ENCODE assay signal across 24 mouse cellular contexts in genomic region chr2:81431411-81431810, GRCm38 (mm10).
A peak's percentile ranks its signal among the peaks of the same experiment; 100 is the strongest.
DNase-seq lines count a peak whose midpoint lies in the region; ATAC-seq lines count a peak whose summit lies in the region.
"Had no signal": no experiment of that assay in that cellular context is flagged by ENCODE, and none has a peak within 500 bp of the region (broad histone marks: within the 10 kb centered on the region; RNA-seq: fewer than 3 reads in every experiment).

No protein-coding gene starts in this region.

- H3K36me3 ChIP-seq in hindbrain, embryonic 15.5 days, result no peaks in the 10 kb centered on the region
- H3K36me3 ChIP-seq in hindbrain, embryonic 11.5 days (ENCODE audit: control insufficient read depth, insufficient read depth, low read length), result no peaks in the 10 kb centered on the region
- H3K36me3 ChIP-seq: embryonic facial prominence, embryonic 10.5 days; embryonic facial prominence, embryonic 12.5 days; forebrain, embryonic 15.5 days; G1E had no signal

- no peak overlapping the region for H3K9ac ChIP-seq in hindbrain, embryonic 15.5 days
- no peak overlapping the region for H3K9ac ChIP-seq in hindbrain, embryonic 11.5 days (ENCODE audit: low read depth, low read length)
- H3K9ac ChIP-seq: embryonic facial prominence, embryonic 12.5 days; forebrain, embryonic 13.5 days; forebrain, embryonic 15.5 days had no signal

- no peak overlapping the region for H3K4me3 ChIP-seq in hindbrain, embryonic 15.5 days
- no peak overlapping the region for H3K4me3 ChIP-seq in hindbrain, embryonic 11.5 days (ENCODE audit: low read depth, low read length)
- H3K4me3 ChIP-seq: embryonic facial prominence, embryonic 10.5 days; embryonic facial prominence, embryonic 12.5 days; forebrain, embryonic 13.5 days; forebrain, embryonic 15.5 days had no signal

- H3K4me2 ChIP-seq in hindbrain, embryonic 15.5 days, result no peak overlapping the region
- H3K4me2 ChIP-seq in hindbrain, embryonic 11.5 days (replicated peaks; ENCODE audit: low read depth, low read length), result no peak overlapping the region
- H3K4me2 ChIP-seq: embryonic facial prominence, embryonic 12.5 days; forebrain, embryonic 13.5 days; forebrain, embryonic 15.5 days had no signal

- no peak for DNase-seq in frontal cortex, postnatal 25 days (ENCODE audit: low spot score in 2 of 2)
- DNase-seq in hindbrain, embryonic 11.5 days (ENCODE audit: low spot score), result no peak
- peak; percentile 39 for DNase-seq in right cerebral cortex, adult 18-20 months
- no peak for DNase-seq in right cerebral cortex, postnatal 25 days
- DNase-seq in T-cell, adult 2 months (ENCODE audit: low spot score), result no peak
- DNase-seq: adrenal gland, adult 2 months; adrenal gland, postnatal 10 days; adrenal gland, postnatal 25 days; B cell, adult 2 months; cerebellum, adult 11-12 months; cerebellum, adult 2 months; cerebellum, adult 9-10 months; cerebellum, postnatal 10 days; cerebellum, postnatal 25 days had no signal

- peak; percentile 100 for ATAC-seq in frontal cortex, adult (ENCODE audit: low TSS enrichment)
- ATAC-seq in hindbrain, embryonic 15.5 days (ENCODE audit: low FRiP score, low read depth), result 0 out of 2 replicates have a peak, but pooled peaks have one; percentile 6
- ATAC-seq in hindbrain, embryonic 11.5 days (ENCODE audit: low FRiP score), result no peak
- ATAC-seq: CD4-positive, CD25-positive, alpha-beta regulatory T cell, adult 4 months; forebrain, embryonic 13.5 days; forebrain, embryonic 15.5 days; Patski had no signal

- WGBS in hindbrain, embryonic 15.5 days, result 86% methylated on average over 4 of the region's 4 CpGs
- WGBS in hindbrain, embryonic 11.5 days, result 89% methylated on average over 4 of the region's 4 CpGs

- H3K4me1 ChIP-seq in hindbrain, embryonic 15.5 days (replicated peaks), result no peaks in the 10 kb centered on the region
- no peaks in the 10 kb centered on the region for H3K4me1 ChIP-seq in hindbrain, embryonic 11.5 days (replicated peaks; ENCODE audit: control insufficient read depth, insufficient read depth, low read length)
- H3K4me1 ChIP-seq: embryonic facial prominence, embryonic 10.5 days; embryonic facial prominence, embryonic 12.5 days; forebrain, embryonic 13.5 days; forebrain, embryonic 15.5 days had no signal

- no peaks in the 10 kb centered on the region for H3K27me3 ChIP-seq in hindbrain, embryonic 15.5 days
- no peaks in the 10 kb centered on the region for H3K27me3 ChIP-seq in hindbrain, embryonic 11.5 days (ENCODE audit: control insufficient read depth, insufficient read depth, low read length)
- H3K27me3 ChIP-seq: CH12.LX; embryonic facial prominence, embryonic 12.5 days; forebrain, embryonic 13.5 days; forebrain, embryonic 15.5 days; Patski had no signal

- no peaks in the 10 kb centered on the region for H3K9me3 ChIP-seq in hindbrain, embryonic 15.5 days
- no peaks in the 10 kb centered on the region for H3K9me3 ChIP-seq in hindbrain, embryonic 11.5 days (ENCODE audit: control insufficient read depth, low read length)
- H3K9me3 ChIP-seq: embryonic facial prominence, embryonic 10.5 days; embryonic facial prominence, embryonic 12.5 days; forebrain, embryonic 13.5 days; forebrain, embryonic 15.5 days had no signal

- no peak overlapping the region for H3K27ac ChIP-seq in hindbrain, embryonic 15.5 days (replicated peaks)
- H3K27ac ChIP-seq in hindbrain, embryonic 11.5 days (ENCODE audit: low read depth, low read length), result no peak overlapping the region
- H3K27ac ChIP-seq: embryonic facial prominence, embryonic 10.5 days; embryonic facial prominence, embryonic 12.5 days; forebrain, embryonic 13.5 days; forebrain, embryonic 15.5 days had no signal
